Mouse (Mus musculus) liver, postnatal 0 days (tissue): ENCODE data around the gene Gm5431.

Experiments used
- CTCF ChIP-seq: sonication (generic); IDR thresholded peaks from 2 replicates; pipeline ENCODE4 v1.5.1; 2016; ENCODE audit warnings: antibody characterized with exemption, low read depth
- EP300 ChIP-seq: IDR thresholded peaks from 2 replicates; pipeline ENCODE4 v1.6.1; 2016; ENCODE audit warnings: antibody characterized with exemption, low read depth, mild to moderate bottlenecking

DNA sequence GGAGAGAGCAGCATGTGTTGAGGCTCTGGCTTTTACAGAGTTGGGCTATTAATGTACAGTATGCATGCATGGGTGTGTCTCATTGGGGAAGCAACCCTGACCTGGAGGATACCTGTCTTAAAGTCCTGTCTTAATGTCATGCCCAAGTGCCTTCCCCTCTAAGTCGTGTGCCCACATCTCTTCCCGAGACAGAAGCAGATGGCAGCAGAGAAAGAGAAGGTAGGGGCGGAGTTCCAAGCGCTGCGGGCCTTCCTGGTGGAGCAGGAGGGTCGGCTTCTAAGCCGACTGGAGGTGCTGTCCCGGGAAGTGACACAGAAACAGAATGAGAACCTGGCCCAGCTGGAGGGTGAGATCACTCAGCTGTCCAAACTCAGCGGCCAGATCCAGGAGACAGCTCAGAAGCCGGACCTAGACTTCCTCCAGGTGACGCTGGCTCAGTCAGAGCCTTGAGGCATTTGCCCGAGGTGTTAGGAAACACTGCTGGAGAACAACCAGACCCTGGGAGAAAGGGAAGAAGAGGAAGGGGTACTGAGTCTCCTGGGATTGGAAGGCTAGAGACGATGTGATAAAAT lies 56.7 kb downstream of the Gm5431 start:
- TF ChIP-seq EP300: no peak
- TF ChIP-seq CTCF: no peak
